Mouse (Mus musculus) cerebellum, adult 2 months (tissue): ENCODE data around the gene Ier5l. TPM values are rescaled to one million over a fixed set of nuclear protein-coding genes. Genes with fewer than 3 reads are reported as not detected.

Experiments
- DNase-seq, 2 experiments: peaks; one replicate each; pipeline ENCODE4 v3.0.0; 2021
- H3K27ac ChIP-seq: fragments of 200-500 bp; 2 replicates; pipeline ENCODE4 v1.5.1; 2012; ENCODE audit warnings: low read length, control low read depth, inconsistent platforms; ENCODE audit not compliant: insufficient read depth
- H3K27me3 ChIP-seq: fragments of 200-500 bp; 2 replicates; pipeline ENCODE4 v1.6.1; 2012; ENCODE audit warnings: inconsistent platforms, mild to moderate bottlenecking, low read length, moderate library complexity; ENCODE audit not compliant: control insufficient read depth, insufficient read depth
- H3K4me1 ChIP-seq: fragments of 200-500 bp; 2 replicates; pipeline ENCODE4 v1.6.1; 2011; ENCODE audit warnings: low read length; ENCODE audit not compliant: control insufficient read depth, insufficient read depth
- H3K4me3 ChIP-seq: fragments of 200-500 bp; replicated peaks from 2 replicates; pipeline ENCODE3; 2011; ENCODE audit warnings: mild to moderate bottlenecking, low read depth, low read length, control low read depth; ENCODE audit not compliant: insufficient read depth
- CTCF ChIP-seq: fragments of 200-500 bp; IDR thresholded peaks from 2 replicates; pipeline ENCODE4 v1.5.1; 2011; ENCODE audit warnings: low read depth, mild to moderate bottlenecking, control low read depth, low read length, moderate library complexity, borderline replicate concordance; ENCODE audit not compliant: insufficient read depth
- POLR2A ChIP-seq: fragments of 200-500 bp; IDR thresholded peaks from 2 replicates; pipeline ENCODE4 v1.6.1; 2011; ENCODE audit warnings: low read length, control low read depth, borderline replicate concordance; ENCODE audit not compliant: insufficient read depth
- WGBS: fragments of 180-500 bp; shearing (Covaris S2); methylation state at CpG from one replicate; pipeline ENCODE4 v1.1.7; 2018; 5-methylcytosine and 5-hydroxymethylcytosine counted together
- polyA plus RNA-seq: library from polyadenylated mRNA; depleted of rRNA; stranded (reverse); fragments of >200 nt; gene quantifications from 2 replicates; pipeline ENCODE4 v1.2.3, GENCODE M21; 2012

The Ier5l gene
- polyA plus RNA-seq, 1 experiment = 7.5 TPM

DNA sequence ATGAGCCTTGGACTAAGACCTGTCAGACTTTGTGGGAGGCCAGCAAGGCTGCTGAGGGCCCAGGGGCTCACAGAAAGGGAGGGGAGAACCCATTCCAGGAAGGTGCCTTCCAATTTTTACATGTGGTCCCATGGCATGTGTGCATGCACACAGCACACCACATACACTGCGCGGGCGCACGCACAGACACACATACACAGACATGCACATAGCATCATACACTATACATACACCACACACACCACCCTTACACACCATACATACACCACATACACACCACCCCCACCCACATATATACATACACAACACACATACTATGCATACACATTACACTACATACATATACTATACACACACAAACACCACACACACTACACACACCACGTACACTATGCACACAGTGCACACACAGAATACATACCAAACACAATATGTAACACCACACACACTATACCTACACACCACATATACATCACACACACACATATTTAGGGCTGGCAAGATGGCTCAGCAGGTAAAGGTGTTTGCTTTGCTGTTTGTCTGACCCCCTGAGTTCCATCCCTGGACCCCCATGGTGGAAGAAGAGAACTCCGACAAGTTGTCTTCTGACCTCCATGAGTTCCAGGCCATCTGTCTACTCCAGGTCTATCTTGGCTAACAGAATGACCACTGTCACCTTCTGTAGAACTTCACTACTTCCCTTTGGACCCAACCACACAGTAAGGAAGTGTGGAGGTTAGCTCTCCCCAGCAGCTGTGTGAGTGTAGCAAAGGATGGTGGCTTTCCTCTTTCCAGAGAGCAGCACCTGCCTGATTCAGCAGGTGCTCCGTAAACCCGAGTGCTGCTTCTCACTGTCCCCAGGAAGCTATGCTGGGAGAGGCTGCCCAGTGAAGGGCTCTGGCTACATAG lies 21.2 kb upstream of the Ier5l start:
- no peak for TF ChIP-seq CTCF
- H3K4me3 ChIP-seq = no peak overlapping the region
- peaks cover 4% of the 10 kb centered on the region; the same call in 1 of the 2 replicates for H3K4me1 ChIP-seq
- 75% methylated on average over 8 of the region's 8 CpGs for WGBS
- no peak for DNase-seq
- H3K27ac ChIP-seq = no peak overlapping the region
- no peaks in the 10 kb centered on the region for H3K27me3 ChIP-seq

DNA sequence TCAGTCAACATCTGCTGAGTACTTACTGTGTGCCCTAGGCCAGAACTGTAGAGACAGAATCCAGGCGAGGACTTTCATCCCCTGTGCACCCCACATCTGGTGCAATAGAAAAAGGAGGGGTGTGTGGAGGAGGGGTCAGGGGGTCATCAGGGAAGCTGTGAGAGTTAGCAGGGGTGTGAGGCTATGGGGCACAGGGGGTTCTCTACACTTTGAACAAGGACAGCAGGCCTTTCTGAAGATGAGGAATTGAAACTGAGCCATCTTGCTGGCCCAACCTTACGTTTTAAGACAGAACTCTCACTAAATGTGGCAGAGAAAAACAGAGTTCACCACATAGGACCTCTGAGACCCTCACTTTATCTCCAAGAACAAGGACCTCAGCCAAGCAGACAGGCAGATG lies 16.4 kb upstream of the Ier5l start:
- TF ChIP-seq CTCF (no peak), POLR2A (no peak)
- WGBS = 80% methylated on average over 2 of the region's 2 CpGs
- Histone ChIP-seq H3K27me3 (no peaks in the 10 kb centered on the region), H3K4me1 (no peaks in the 10 kb centered on the region), H3K4me3 (no peak overlapping the region), H3K27ac (no peak overlapping the region)
- DNase-seq = no peak

- WGBS = 23% methylated on average over 7 of the region's 7 CpGs
Observed at GRCm38 (mm10) chr2:30487597-30487996, 13.6 kb upstream of the Ier5l start.

DNA sequence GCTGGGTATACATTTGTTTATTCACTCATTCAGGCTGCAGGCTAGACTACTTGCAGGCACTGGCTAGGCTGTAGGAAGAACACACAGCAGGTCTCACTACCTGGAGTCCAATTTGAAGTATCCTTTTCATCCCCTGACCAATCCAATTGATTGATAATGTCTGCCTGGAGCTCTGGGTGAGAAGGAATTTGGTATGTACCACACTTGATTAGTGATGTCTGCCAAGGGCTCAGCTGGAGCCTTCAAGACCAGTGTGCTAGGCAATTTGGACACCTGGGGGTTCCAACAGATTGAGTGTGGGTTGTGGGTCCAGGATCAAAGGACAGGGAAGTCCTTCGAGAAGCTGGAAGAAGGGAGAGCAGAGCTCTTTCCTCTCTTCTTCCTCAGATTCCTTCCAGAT lies 4.5 kb upstream of the Ier5l start:
- TF ChIP-seq POLR2A (no peak), CTCF (no peak)
- Histone ChIP-seq H3K4me1 (no peaks in the 10 kb centered on the region), H3K27ac (no peak overlapping the region), H3K4me3 (no peak overlapping the region), H3K27me3 (no peaks in the 10 kb centered on the region)
- 50% methylated on average over 1 of the region's 1 CpGs for WGBS
- DNase-seq = no peak

More at GRCm38 (mm10) chr2:30487597-30487996, 13.6 kb upstream of the Ier5l start:
- H3K4me3 ChIP-seq = no peak overlapping the region
- H3K27me3 ChIP-seq = no peaks in the 10 kb centered on the region
- no peaks in the 10 kb centered on the region for H3K4me1 ChIP-seq
- no peak overlapping the region for H3K27ac ChIP-seq
- DNase-seq = no peak
- no peak for TF ChIP-seq CTCF
- TF ChIP-seq POLR2A = no peak

GRCm38 (mm10) chr2:30476241-30476640 lies 2.2 kb upstream of the Ier5l start:
- Histone ChIP-seq H3K4me3 (no peak overlapping the region), H3K27ac (no peak overlapping the region), H3K27me3 (no peaks in the 10 kb centered on the region; the same call in 1 of the 2 replicates), H3K4me1 (0 out of 2 replicates have a peak, but pooled peaks cover under 1% of the 10 kb centered on the region)
- TF ChIP-seq POLR2A (no peak), CTCF (no peak)
- WGBS = 88% methylated on average over 2 of the region's 2 CpGs
- no peak for DNase-seq

GRCm38 (mm10) chr2:30475457-30475856 lies 1.4 kb upstream of the Ier5l start:
- TF ChIP-seq POLR2A (no peak), CTCF (no peak)
- DNase-seq = no peak
- no peak overlapping the region for H3K4me3 ChIP-seq
- no peaks in the 10 kb centered on the region; the same call in 1 of the 2 replicates for H3K27me3 ChIP-seq
- H3K27ac ChIP-seq = no peak overlapping the region
- peaks cover 5% of the 10 kb centered on the region; the same call in 1 of the 2 replicates for H3K4me1 ChIP-seq
- WGBS = 81% methylated on average over 7 of the region's 7 CpGs

DNA sequence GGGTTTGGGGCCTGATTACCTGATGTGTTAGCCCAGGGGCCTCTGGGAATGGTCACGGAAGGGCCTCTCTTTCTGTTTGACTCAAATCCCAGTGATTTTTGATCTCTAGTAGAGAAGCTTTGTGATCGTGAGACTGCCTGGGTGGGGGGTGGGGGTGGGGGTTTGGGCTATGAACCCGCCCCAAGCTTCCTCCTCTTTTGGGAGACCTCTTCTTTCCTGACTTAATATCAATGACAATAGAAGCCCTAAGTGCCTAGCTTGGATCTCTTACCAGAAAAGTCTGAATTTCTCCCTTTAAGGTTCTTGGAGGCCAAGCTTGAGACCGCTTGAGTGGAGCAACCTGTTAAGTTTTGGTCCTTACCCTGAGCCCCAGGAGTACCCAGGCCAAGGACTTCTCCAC lies 757 bp upstream of the Ier5l start:
- TF ChIP-seq CTCF (no peak), POLR2A (no peak)
- DNase-seq = no peak
- Histone ChIP-seq H3K27me3 (no peaks in the 10 kb centered on the region; the same call in 1 of the 2 replicates), H3K4me3 (no peak overlapping the region), H3K27ac (no peak overlapping the region), H3K4me1 (peaks cover 5% of the 10 kb centered on the region; the same call in 1 of the 2 replicates)
- WGBS = 33% methylated on average over 4 of the region's 4 CpGs
